Mouse (Mus musculus) neural tube, embryonic 11.5 days (tissue): Measurements from ENCODE around the gene Pcsk5. TPM values are rescaled to one million over a fixed set of nuclear protein-coding genes. Genes with fewer than 3 reads are reported as not detected.

Experiments used
- ATAC-seq: fragments of 200-750 bp; cut with Nextera tagmentation; 2 replicates; pipeline ENCODE4 v1.8.0; 2017; ENCODE audit warnings: moderate number of reproducible peaks, mild to moderate bottlenecking, moderate TSS enrichment, moderate library complexity; ENCODE audit not compliant: insufficient read depth, low FRiP score, low TSS enrichment
- DNase-seq: peaks from one replicate; pipeline ENCODE4 v3.0.0-alpha.2; 2015; ENCODE audit warnings: low spot score
- H3K27ac ChIP-seq: fragments of 300-500 bp; sonication (generic); 2 replicates; pipeline ENCODE4 v1.5.1; 2014; ENCODE audit warnings: low read depth, mild to moderate bottlenecking, low read length
- H3K27me3 ChIP-seq: fragments of 300-500 bp; sonication (generic); 2 replicates; pipeline ENCODE4 v1.6.1; 2014; ENCODE audit warnings: mild to moderate bottlenecking, low read length, mixed read lengths; ENCODE audit not compliant: control insufficient read depth, insufficient read depth
- H3K36me3 ChIP-seq: fragments of 300-500 bp; sonication (generic); 2 replicates; pipeline ENCODE4 v1.6.1; 2014; ENCODE audit warnings: mild to moderate bottlenecking, low read length, moderate library complexity, mixed read lengths; ENCODE audit not compliant: control insufficient read depth, insufficient read depth
- H3K4me1 ChIP-seq: fragments of 300-500 bp; sonication (generic); 2 replicates; pipeline ENCODE4 v1.6.1; 2014; ENCODE audit warnings: low read length, mixed read lengths; ENCODE audit not compliant: control insufficient read depth, insufficient read depth
- H3K4me2 ChIP-seq: fragments of 300-500 bp; sonication (generic); 2 replicates; pipeline ENCODE4 v1.6.1; 2014; ENCODE audit warnings: low read depth, mild to moderate bottlenecking, moderate library complexity
- H3K4me3 ChIP-seq: fragments of 300-500 bp; sonication (generic); 2 replicates; pipeline ENCODE4 v1.5.1; 2014; ENCODE audit warnings: low read depth, low read length
- H3K9ac ChIP-seq: fragments of 300-500 bp; sonication (generic); 2 replicates; pipeline ENCODE4 v1.6.1; 2014; ENCODE audit warnings: mild to moderate bottlenecking, low read length
- H3K9me3 ChIP-seq: fragments of 300-500 bp; sonication (generic); 2 replicates; pipeline ENCODE4 v1.6.1; 2016; ENCODE audit warnings: low read length; ENCODE audit not compliant: control insufficient read depth
- WGBS: fragments of 180-500 bp; shearing (Covaris S2); extraction: QIAGEN DNeasy Blood & Tissue Kit; methylation state at CpG from one replicate; pipeline ENCODE4 v1.1.7; 2014; 5-methylcytosine and 5-hydroxymethylcytosine counted together
- polyA plus RNA-seq: library from polyadenylated mRNA; unstranded; fragments of >200 nt; fragmentation: Nextera tagmentation; extraction: Ambion mirVana; gene quantifications from 2 replicates; pipeline ENCODE4 v1.2.1, GENCODE M21; 2014

Gene Pcsk5
- polyA plus RNA-seq, 1 experiment from 2014 or later, result 9.4 TPM

DNA sequence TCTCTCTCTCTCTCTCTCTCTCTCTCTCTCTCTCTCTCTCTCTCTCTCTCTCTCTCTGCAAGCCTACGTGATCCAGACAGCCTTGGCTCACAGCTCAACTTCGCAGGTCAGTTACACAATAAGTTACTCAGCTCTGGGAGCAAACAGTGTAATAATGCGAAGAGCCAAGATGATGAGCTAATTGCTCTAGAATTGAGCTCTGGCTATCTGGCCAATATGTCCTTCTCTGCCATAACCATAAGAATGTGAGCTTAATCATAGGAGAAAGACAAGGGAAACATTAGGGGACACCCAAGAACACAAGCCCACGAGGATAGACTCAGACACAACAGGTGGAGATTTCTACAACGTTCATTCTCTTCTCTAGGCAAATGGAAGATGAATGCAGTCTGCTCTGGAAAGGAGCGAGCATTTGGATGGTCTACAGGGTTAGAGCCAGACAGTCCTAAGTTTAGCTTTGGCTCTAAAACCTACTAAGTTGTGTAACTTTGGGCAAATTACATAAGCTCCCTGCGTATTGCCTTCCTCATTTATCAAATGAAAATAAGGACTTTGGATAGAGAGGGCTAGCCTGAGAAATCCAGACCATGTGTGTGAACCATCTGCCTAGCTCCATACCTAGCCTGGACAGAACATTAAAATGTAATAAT lies 338.7 kb downstream of the Pcsk5 start:
- no peaks in the 10 kb centered on the region for H3K27me3 ChIP-seq
- H3K9me3 ChIP-seq, result no peaks in the 10 kb centered on the region
- no peak overlapping the region for H3K9ac ChIP-seq
- H3K4me2 ChIP-seq, result no peak overlapping the region
- no peaks in the 10 kb centered on the region for H3K36me3 ChIP-seq
- H3K27ac ChIP-seq, result no peak overlapping the region
- no peaks in the 10 kb centered on the region for H3K4me1 ChIP-seq
- DNase-seq (no peak), ATAC-seq (no peak)
- no peak overlapping the region for H3K4me3 ChIP-seq
- 84% methylated on average over 7 of the region's 7 CpGs for WGBS

- Histone ChIP-seq H3K9me3 (no peaks in the 10 kb centered on the region), H3K27me3 (no peaks in the 10 kb centered on the region), H3K4me3 (no peak overlapping the region), H3K4me1 (no peaks in the 10 kb centered on the region), H3K27ac (no peak overlapping the region), H3K4me2 (no peak overlapping the region), H3K9ac (no peak overlapping the region), H3K36me3 (no peaks in the 10 kb centered on the region)
- ATAC-seq (no peak), DNase-seq (no peak)
- WGBS, result 92% methylated on average over 1 of the region's 1 CpGs
Measured at GRCm38 (mm10) chr19:17496131-17496530, 341.3 kb downstream of the Pcsk5 start.

- Histone ChIP-seq H3K27ac (no peak overlapping the region), H3K4me1 (no peaks in the 10 kb centered on the region), H3K9me3 (no peaks in the 10 kb centered on the region), H3K27me3 (no peaks in the 10 kb centered on the region), H3K36me3 (no peaks in the 10 kb centered on the region), H3K9ac (no peak overlapping the region), H3K4me3 (no peak overlapping the region), H3K4me2 (no peak overlapping the region)
- WGBS, result 72% methylated on average over 9 of the region's 9 CpGs
- DNase-seq (no peak), ATAC-seq (no peak)
Measured at GRCm38 (mm10) chr19:17491822-17492544, 345.4 kb downstream of the Pcsk5 start.

- Histone ChIP-seq H3K27me3 (no peaks in the 10 kb centered on the region), H3K4me2 (no peak overlapping the region), H3K27ac (no peak overlapping the region), H3K36me3 (no peaks in the 10 kb centered on the region), H3K9me3 (no peaks in the 10 kb centered on the region), H3K4me3 (no peak overlapping the region), H3K4me1 (no peaks in the 10 kb centered on the region), H3K9ac (no peak overlapping the region)
- 84% methylated on average over 3 of the region's 3 CpGs for WGBS
- DNase-seq (no peak), ATAC-seq (no peak)
Measured at GRCm38 (mm10) chr19:17491322-17491721, 346.1 kb downstream of the Pcsk5 start.

GRCm38 (mm10) chr19:17489866-17490141 lies 347.6 kb downstream of the Pcsk5 start:
- Histone ChIP-seq H3K36me3 (no peaks in the 10 kb centered on the region), H3K4me3 (no peak overlapping the region), H3K9ac (no peak overlapping the region), H3K4me1 (no peaks in the 10 kb centered on the region), H3K4me2 (no peak overlapping the region), H3K27me3 (no peaks in the 10 kb centered on the region), H3K27ac (no peak overlapping the region), H3K9me3 (no peaks in the 10 kb centered on the region)
- ATAC-seq (no peak), DNase-seq (no peak)
- 65% methylated on average over 3 of the region's 3 CpGs for WGBS

- Histone ChIP-seq H3K4me1 (no peaks in the 10 kb centered on the region), H3K36me3 (no peaks in the 10 kb centered on the region), H3K4me2 (no peak overlapping the region), H3K4me3 (no peak overlapping the region), H3K9me3 (no peaks in the 10 kb centered on the region), H3K27me3 (no peaks in the 10 kb centered on the region), H3K9ac (no peak overlapping the region), H3K27ac (no peak overlapping the region)
- DNase-seq (no peak), ATAC-seq (no peak)
- 87% methylated on average over 17 of the region's 17 CpGs for WGBS
Measured at GRCm38 (mm10) chr19:17489041-17489865, 348.2 kb downstream of the Pcsk5 start.

DNA sequence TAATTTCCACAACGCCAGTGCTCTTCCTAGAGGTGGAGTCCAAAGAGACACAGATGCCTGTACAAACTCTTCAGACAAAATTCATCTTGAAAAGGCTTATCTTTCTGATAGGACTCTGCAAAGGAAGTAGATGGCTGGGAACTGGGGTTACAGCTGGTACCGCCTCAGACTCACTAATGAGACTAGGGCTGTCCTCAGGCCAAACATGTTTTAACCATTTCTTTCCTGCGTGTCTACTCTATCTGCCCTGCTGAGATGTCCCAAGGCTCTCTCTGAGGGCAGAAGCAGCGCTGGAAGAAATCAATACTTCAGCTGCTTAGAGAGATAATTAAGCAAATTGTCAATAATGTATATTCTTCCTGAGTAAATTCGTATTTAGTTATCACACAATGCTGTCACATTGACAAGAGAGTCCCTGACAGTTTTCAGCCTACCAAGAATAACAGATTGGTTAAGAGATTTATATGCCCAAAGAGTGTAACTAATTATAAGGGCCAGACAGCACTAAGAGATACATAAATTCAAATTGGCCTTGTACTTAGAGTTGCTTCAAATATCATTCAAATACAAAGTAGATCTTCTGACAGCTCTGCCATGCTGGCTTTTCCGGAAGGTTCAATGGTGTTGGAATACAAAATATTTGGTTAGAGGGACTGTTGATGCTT lies 355.2 kb downstream of the Pcsk5 start:
- WGBS, result 67% methylated on average over 6 of the region's 6 CpGs
- no peak overlapping the region for H3K4me3 ChIP-seq
- H3K27ac ChIP-seq, result no peak overlapping the region
- H3K9ac ChIP-seq, result no peak overlapping the region
- H3K4me1 ChIP-seq, result no peaks in the 10 kb centered on the region
- H3K27me3 ChIP-seq, result no peaks in the 10 kb centered on the region
- DNase-seq (no peak), ATAC-seq (no peak)
- H3K9me3 ChIP-seq, result no peaks in the 10 kb centered on the region
- no peak overlapping the region for H3K4me2 ChIP-seq
- H3K36me3 ChIP-seq, result no peaks in the 10 kb centered on the region

DNA sequence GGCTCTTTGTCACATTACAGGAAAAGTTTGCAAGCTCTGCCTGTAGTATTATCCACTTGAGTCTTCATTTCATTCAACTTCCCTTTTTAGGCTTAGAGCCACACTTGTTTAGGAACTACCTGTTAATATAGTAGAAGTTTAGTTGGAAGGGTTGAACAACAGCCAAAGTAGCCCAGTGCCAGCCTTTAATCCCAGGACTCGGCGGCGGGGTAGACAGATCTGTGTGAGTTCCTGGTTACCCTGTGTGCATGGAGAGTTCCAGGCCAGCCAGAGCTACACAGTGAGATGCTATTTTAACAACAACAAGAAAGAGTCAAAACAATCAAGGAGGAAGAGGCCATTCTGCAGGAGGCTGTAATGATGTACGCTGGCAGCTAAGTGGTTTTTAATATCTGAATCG lies 358.0 kb downstream of the Pcsk5 start:
- H3K9ac ChIP-seq, result no peak overlapping the region
- DNase-seq (no peak), ATAC-seq (no peak)

More for the DNA sequence above, 358.0 kb downstream of the Pcsk5 start:
- H3K4me3 ChIP-seq, result no peak overlapping the region
- WGBS, result 91% methylated on average over 5 of the region's 5 CpGs
- H3K27ac ChIP-seq, result no peak overlapping the region
- no peak overlapping the region for H3K4me2 ChIP-seq
- H3K4me1 ChIP-seq, result no peaks in the 10 kb centered on the region
- H3K9me3 ChIP-seq, result no peaks in the 10 kb centered on the region
- H3K27me3 ChIP-seq, result no peaks in the 10 kb centered on the region
- no peaks in the 10 kb centered on the region for H3K36me3 ChIP-seq
